Mouse (Mus musculus) CD4-positive naive resting alpha-beta T cell, adult 57 days (primary cell): ENCODE results near the gene Kmt2c. TPM values are rescaled to one million over a fixed set of nuclear protein-coding genes. Genes with fewer than 3 reads are reported as not detected.

Source experiments
- total RNA-seq: library from RNA; stranded (reverse); gene quantifications from one replicate; pipeline ENCODE4 v1.2.4, GENCODE M21; 2023

Gene Kmt2c
- total RNA-seq = 194 TPM

GRCm38 (mm10) chr5:25498346-25498820 is at the start of gene Kmt2c:
Gene Kmt2c (minus strand): TSS chr5:25498783.

GRCm38 (mm10) chr5:25515767-25516166 is 17.2 kb upstream of the Kmt2c start, which contains the start of gene Cct8l1:
Gene Cct8l1 (plus strand): TSS chr5:25516067.

GRCm38 (mm10) chr5:25222752-25223702 is 275.6 kb downstream of the Kmt2c start, which contains the start of gene E130116L18Rik:
Gene E130116L18Rik (minus strand): TSS chr5:25223153.

Other genes with a start within 250 kb of the Kmt2c start
- gene Cct8l1, start 17.3 kb upstream of the Kmt2c start, total RNA-seq = not detected
- 11.0 TPM for gene Xrcc2, start 207.0 kb upstream of the Kmt2c start, total RNA-seq